Mouse (Mus musculus): Measurements from ENCODE around the gene Ins1. TPM values are rescaled to one million over a fixed set of nuclear protein-coding genes. Genes with fewer than 3 reads are reported as not detected.

The Ins1 gene
- not detected for polyA plus RNA-seq (2012; fragmentation: generic; extraction: Trizol)

DNA sequence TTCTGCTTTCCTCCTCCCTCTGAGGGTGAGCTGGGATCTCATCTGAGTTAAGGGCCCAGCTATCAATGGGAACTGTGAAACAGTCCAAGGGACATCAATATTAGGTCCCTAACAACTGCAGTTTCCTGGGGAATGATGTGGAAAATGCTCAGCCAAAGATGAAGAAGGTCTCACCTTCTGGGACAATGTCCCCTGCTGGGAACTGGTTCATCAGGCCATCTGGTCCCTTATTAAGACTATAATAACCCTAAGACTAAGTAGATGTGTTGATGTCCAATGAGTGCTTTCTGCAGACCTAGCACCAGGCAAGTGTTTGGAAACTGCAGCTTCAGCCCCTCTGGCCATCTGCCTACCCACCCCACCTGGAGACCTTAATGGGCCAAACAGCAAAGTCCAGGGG is at the start of gene Ins1:
TSS of gene Ins1 (plus strand) at position 301 of the 400 bp plus-strand sequence.
- TF ChIP-seq REST (IDR thresholded peaks at IDR 0.05; ENCODE audit: insufficient read depth, insufficient read length) = no peak
- no peak within 1 kb of the TSS for H3K4me3 ChIP-seq
- H3K4me2 ChIP-seq (ENCODE audit: low read depth) = no peak within 1 kb of the TSS
- H3K79me2 ChIP-seq (ENCODE audit: control insufficient read depth, insufficient read depth) = no peaks in the 10 kb centered on the region
- H3K36me3 ChIP-seq (ENCODE audit: control insufficient read depth, insufficient read depth) = no peaks in the 10 kb centered on the region
- no peaks in the 10 kb centered on the region for H3K27me3 ChIP-seq (ENCODE audit: control insufficient read depth, insufficient read depth, insufficient read length)
- H3ac ChIP-seq (ENCODE audit: control insufficient read depth, insufficient read length) = no peak within 1 kb of the TSS
